Mouse (Mus musculus): Measurements from ENCODE around the gene Rhox3e.
A peak's percentile ranks its signal among the peaks of the same experiment; 100 is the strongest.
"Not testable (repeated sequence)": the region's sequence is repeated elsewhere in the genome, so short reads cannot be mapped to it uniquely, and the experiment has no call there.

The Rhox3e gene

DNA sequence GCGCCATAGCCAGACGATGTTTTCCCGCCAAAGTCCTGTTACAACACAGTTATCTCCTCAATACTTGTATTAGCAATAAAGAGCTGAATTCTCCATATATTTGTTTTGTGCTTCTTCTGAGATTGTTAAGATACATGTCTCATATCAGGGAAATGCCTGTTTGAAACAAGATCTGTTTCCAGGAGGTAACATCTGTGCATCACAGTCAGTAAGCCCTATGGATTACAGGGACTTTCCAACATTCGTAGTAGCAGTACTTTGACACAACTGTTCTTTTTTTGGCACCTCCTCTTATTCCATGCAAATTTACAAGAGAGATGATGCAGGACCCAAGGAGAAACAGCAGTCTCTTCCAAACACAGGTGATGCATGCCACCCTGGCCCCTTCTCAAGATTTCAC is at the start of gene Rhox3e:
Rhox3e (plus strand) TSS at position 301 of the 400 bp plus-strand sequence.
- DNase-seq (ENCODE audit: low read depth, low spot score): not testable (repeated sequence)

DNA sequence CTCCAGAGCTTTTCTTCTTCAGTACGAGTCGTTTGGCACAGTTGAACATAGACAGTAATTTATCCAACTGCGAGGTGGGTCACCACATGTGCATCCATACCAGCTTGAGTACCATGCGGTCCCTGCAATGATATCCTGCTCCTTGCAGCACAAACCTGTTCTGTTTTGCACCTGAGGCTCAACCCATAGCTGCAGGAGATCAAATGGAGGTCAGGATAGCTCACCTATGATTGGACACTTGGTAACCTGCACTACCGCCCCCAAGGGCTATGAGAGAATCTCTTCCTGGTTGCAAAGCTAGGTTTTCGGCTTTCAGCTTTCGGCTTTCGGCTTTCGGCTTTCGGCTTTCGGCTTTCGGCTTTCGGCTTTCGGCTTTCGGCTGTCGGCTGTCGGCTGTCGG is 27.8 kb upstream of the Rhox3e start, which contains the start of gene Rhox4d:
Rhox4d (plus strand) TSS at position 301 of the 400 bp plus-strand sequence.
- DNase-seq (ENCODE audit: low read depth, low spot score): not testable (repeated sequence)

DNA sequence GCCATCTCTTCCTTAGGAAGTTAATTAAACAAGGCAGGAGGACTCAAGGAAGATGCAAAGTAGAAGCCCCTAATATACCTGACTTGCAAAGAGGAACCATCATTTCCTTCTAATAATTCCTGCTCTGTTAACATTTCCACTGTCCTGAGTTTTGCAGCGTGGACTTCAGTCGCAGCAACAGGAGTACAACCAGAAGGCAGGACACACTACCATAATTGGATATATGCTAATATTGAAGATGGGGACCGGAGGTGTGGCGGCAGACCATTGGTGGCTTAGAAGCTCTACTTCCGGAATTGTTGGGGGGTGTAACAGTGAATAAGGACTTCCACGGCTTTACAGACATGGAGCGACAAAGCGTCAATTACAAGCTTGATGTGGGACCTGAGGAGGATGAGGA is 11.7 kb upstream of the Rhox3e start, which contains the start of gene Rhox2e:
Rhox2e (plus strand) TSS at position 301 of the 400 bp plus-strand sequence.
- not testable (repeated sequence) for DNase-seq (ENCODE audit: low read depth, low spot score)

DNA sequence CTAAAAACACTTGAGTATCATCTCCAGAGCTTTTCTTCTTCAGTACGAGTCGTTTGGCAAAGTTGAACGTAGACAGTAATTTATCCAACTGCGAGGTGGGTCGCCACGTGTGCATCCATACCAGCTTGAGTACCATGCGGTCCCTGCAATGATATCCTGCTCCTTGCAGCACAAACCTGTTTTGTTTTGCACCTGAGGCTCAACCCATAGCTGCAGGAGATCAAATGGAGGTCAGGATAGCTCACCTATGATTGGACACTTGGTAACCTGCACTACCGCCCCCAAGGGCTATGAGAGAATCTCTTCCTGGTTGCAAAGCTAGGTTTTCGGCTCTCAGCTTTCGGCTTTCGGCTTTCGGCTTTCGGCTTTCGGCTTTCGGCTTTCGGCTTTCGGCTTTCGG is 15.3 kb downstream of the Rhox3e start, which contains the start of gene Rhox4e:
Rhox4e (plus strand) TSS at position 301 of the 400 bp plus-strand sequence.
- not testable (repeated sequence) for DNase-seq (ENCODE audit: low read depth, low spot score)

DNA sequence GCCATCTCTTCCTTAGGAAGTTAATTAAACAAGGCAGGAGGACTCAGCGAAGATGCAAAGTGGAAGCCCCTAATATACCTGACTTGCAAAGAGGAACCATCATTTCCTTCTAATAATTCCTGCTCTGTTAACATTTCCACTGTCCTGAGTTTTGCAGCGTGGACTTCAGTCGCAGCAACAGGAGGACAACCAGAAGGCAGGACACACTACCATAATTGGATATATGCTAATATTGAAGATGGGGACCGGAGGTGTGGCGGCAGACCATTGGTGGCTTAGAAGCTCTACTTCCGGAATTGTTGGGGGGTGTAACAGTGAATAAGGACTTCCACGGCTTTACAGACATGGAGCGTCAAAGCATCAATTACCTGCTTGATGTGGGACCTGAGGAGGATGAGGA is 29.3 kb downstream of the Rhox3e start, which contains the start of gene Rhox2f:
Rhox2f (plus strand) TSS at position 301 of the 400 bp plus-strand sequence.
- DNase-seq (ENCODE audit: low read depth, low spot score): not testable (repeated sequence)

DNA sequence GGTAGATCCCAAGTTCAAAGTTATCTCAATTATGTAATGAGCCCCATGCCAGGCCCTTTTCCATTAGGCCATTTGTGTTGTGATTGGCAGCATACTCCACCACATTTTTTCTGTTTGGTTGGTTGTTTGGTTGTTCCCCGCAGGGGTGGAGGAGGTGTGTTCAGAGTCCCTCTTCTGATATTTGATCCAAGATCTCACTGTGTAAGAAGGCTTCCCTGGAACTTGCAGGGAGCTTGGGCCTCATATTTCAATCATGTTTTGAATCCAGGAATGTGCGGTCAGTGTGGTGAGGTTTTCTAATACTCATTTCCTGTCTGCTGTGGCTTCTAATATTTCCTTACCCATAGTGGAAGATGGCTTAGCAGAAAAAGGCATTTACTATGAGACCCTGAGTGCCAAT is 30.8 kb downstream of the Rhox3e start:
- DNase-seq (ENCODE audit: low read depth, low spot score): peak; percentile 1

DNA sequence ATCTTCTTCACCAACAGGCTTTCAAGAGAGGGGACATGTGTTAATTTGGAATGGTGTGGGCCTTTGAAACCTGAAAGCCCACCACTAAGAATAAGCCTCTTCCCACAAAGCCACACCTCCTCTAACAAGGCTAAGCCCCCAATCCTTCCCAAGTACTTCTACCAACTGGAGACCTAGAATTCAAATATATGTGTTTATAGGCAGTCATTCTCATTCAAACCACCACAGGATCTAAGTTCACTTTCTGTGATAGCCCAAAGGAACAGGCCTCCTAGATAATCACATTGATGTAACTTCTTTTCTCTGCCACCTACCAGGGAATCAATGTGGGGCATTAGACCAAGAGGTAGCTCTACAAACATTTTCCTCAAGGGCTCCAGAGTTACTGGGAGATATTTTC is 38.9 kb downstream of the Rhox3e start, which contains the start of gene Rhox3f:
Rhox3f (plus strand) TSS at position 301 of the 400 bp plus-strand sequence.
- DNase-seq (ENCODE audit: low read depth, low spot score): not testable (repeated sequence)

Measured in forelimb bud, embryonic 11.5 days (tissue).